Mouse (Mus musculus) thymus, adult 2 months (tissue): ENCODE results near the gene Cnnm1.

Source experiments
- CTCF ChIP-seq: fragments of 200-500 bp; IDR thresholded peaks from 2 replicates; pipeline ENCODE4 v1.5.1; 2012; ENCODE audit warnings: mild to moderate bottlenecking, control low read depth, low read length, moderate library complexity, borderline replicate concordance; ENCODE audit not compliant: control insufficient read depth, poor library complexity, insufficient read depth; ENCODE audit errors: extremely low read depth
- POLR2A ChIP-seq: fragments of 200-500 bp; IDR thresholded peaks from 2 replicates; pipeline ENCODE4 v1.6.1; 2012; ENCODE audit warnings: mild to moderate bottlenecking, low read length, control low read depth, moderate library complexity; ENCODE audit not compliant: control insufficient read depth, poor library complexity, insufficient read depth; ENCODE audit errors: extremely low read depth

GRCm38 (mm10) chr19:43505441-43505840 is 65.2 kb downstream of the Cnnm1 start:
- no peak for TF ChIP-seq CTCF
- TF ChIP-seq POLR2A: no peak
